10 mouse cellular contexts compared by ENCODE assay signal in the genomic region with DNA sequence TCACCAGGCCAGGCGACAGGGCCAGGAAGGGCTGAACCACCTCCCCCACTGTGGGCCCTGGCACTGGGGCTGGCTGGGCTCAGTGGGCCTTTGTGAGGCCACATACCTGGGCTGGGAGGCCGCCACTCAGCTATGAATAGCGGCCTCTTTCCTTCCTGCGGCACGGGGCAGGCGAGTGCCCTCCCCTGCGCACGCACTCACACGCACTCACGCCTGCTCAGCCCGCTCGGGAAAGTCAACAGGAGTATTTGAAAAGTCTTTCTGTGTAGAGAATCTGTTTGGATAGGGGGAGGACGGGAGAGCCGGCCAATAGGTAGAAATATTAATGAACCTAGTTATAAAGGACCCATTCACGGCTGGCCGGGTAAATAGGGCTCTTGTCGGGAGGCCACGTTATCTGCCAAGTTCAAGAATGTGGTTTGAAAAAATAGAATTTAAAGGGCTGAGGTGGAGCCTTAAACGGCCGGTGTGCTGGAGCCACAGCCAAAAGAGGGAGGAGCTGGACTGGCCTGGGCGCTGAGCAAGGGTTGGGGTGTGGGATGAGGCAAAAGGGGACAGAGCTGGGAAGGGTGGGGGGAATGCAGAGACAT. TPM values are rescaled to one million over a fixed set of nuclear protein-coding genes. Genes with fewer than 3 reads are reported as not detected.
A peak's percentile ranks its signal among the peaks of the same experiment; 100 is the strongest.
DNase-seq lines count a peak whose midpoint lies in the region; ATAC-seq lines count a peak whose summit lies in the region.
"Had no signal": no experiment of that assay in that cellular context is flagged by ENCODE, and none has a peak within 500 bp of the region (broad histone marks: within the 10 kb centered on the region; RNA-seq: fewer than 3 reads in every experiment).

No protein-coding gene starts in this region.

- WGBS in kidney, embryonic 15.5 days, result 39% methylated on average over 21 of the region's 21 CpGs

- DNase-seq in ZHBTc4 (ENCODE audit: low read depth, low spot score), result peak; percentile 15
- DNase-seq in fibroblast of lung, adult 2 months (ENCODE audit: low read depth), result peak; percentile 86
- peak; percentile 51 for DNase-seq in lung, postnatal 10 days
- DNase-seq in adrenal gland, postnatal 14 days, result no peak
- no peak for DNase-seq in thymus, postnatal 0 days (ENCODE audit: low spot score)
- no peak for DNase-seq in left cerebral cortex, adult 11 months (ENCODE audit: low spot score)
- DNase-seq in urinary bladder, adult 18-20 months (ENCODE audit: low spot score in 2 of 2), result no peak

- 0 out of 2 replicates have a peak overlapping the region, but pooled peaks have one; percentile 7 for H3K4me2 ChIP-seq in kidney, embryonic 15.5 days

- H3K4me1 ChIP-seq in kidney, embryonic 15.5 days, result peaks cover 22% of the 10 kb centered on the region

- H3K4me3 ChIP-seq in kidney, embryonic 15.5 days (replicated peaks), result no peak overlapping the region

- no peak overlapping the region for H3K9ac ChIP-seq in kidney, embryonic 15.5 days

- no peaks in the 10 kb centered on the region; the same call in 1 of the 2 replicates for H3K27me3 ChIP-seq in kidney, embryonic 15.5 days

- no peaks in the 10 kb centered on the region for H3K36me3 ChIP-seq in kidney, embryonic 15.5 days

- H3K27ac ChIP-seq in kidney, embryonic 15.5 days, result peak overlapping the region; percentile 70

- no peaks in the 10 kb centered on the region for H3K9me3 ChIP-seq in kidney, embryonic 15.5 days (replicated peaks)

- ATAC-seq in kidney, embryonic 15.5 days (replicated peaks; ENCODE audit: low FRiP score), result peak; percentile 53
- ATAC-seq: Patski had no signal

RNA-seq across cellular contexts. Expression of gene Kif12, which starts 14.4 kb away (rescaled TPM):
- polyA plus RNA-seq in kidney, embryonic 15.5 days (2015; fragmentation: Nextera tagmentation; extraction: Ambion mirVana), result 100.0 and 109 TPM in 2 replicates
- not detected in 2 replicates for total RNA-seq in adrenal gland, postnatal 14 days (2021)
- polyA plus RNA-seq in thymus, postnatal 0 days (2015; fragmentation: Nextera tagmentation; extraction: Ambion mirVana), result 0.19 and 0.26 TPM in 2 replicates
- total RNA-seq: heart, postnatal 10 days had no signal

RNA-seq across cellular contexts. Expression of gene Col27a1, which starts 27.4 kb away (rescaled TPM):
- 7.3 and 9.4 TPM in 2 replicates for polyA plus RNA-seq in kidney, embryonic 15.5 days (2015; fragmentation: Nextera tagmentation; extraction: Ambion mirVana)
- total RNA-seq in adrenal gland, postnatal 14 days (2021), result 8.1 and 9.2 TPM in 2 replicates
- 1.8 and 1.9 TPM in 2 replicates for polyA plus RNA-seq in thymus, postnatal 0 days (2015; fragmentation: Nextera tagmentation; extraction: Ambion mirVana)

RNA-seq across cellular contexts. Expression of gene Ambp, which starts 31.8 kb away (rescaled TPM):
- 8.6 and 19.0 TPM in 2 replicates for polyA plus RNA-seq in kidney, embryonic 15.5 days (2015; fragmentation: Nextera tagmentation; extraction: Ambion mirVana)
- 16.0 and 316 TPM in 2 replicates for total RNA-seq in adrenal gland, postnatal 14 days (2021)
- 0.31 and 0.85 TPM in 2 replicates for polyA plus RNA-seq in thymus, postnatal 0 days (2015; fragmentation: Nextera tagmentation; extraction: Ambion mirVana)
- total RNA-seq: heart, postnatal 10 days had no signal

Comparison
In these comparisons a context has a peak if more than half of its experiments do, and no peak if none do; other contexts are left out.
1. DNase-seq: peak in ZHBTc4 (single experiment), fibroblast of lung, adult 2 months (single experiment) and lung, postnatal 10 days (single experiment); none in adrenal gland, postnatal 14 days (single experiment), thymus, postnatal 0 days (single experiment), left cerebral cortex, adult 11 months (single experiment) and urinary bladder, adult 18-20 months (0 of 2).
2. RNA of gene Kif12, which starts 14.4 kb away (polyA plus RNA-seq): 100.0 to 109 TPM in kidney, embryonic 15.5 days; 0.19 to 0.26 TPM in thymus, postnatal 0 days; every median in the first group is over 10 times any median in the second.